Comparison of ENCODE assay signal across 8 mouse cellular contexts in the genomic region with DNA sequence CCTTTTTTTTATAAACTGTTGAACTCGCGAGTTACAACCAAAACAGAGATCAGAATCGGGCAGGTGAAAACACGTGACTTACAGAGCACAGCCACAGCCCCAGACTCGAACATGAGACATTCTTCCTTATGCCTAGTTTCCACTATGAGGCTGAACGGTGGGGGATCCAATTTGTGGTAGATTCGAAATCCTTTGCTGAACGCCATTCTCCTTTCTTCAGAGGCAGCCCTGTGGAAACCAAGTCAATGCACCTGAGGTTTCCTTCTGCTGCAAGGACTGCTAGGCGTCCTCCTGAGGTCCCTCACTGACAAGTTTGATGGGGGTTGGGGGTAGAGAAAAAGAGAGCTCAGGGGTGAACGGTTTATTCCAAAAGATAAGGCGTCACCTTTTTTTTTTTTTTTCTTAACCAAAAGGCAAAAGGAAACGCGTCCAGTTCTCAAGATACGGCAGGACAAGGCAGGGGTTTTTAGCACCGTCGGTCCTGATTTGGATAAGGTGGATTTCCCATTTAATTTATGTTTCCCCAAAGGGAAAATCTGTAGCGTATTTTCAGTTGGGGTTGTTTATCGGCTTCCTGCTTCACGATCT. TPM values are rescaled to one million over a fixed set of nuclear protein-coding genes. Genes with fewer than 3 reads are reported as not detected.
DNase-seq lines count a peak whose midpoint lies in the region; ATAC-seq and TF ChIP-seq lines count a peak whose summit lies in the region.

No protein-coding gene starts in this region.

- peak overlapping the region; percentile 90 for H3K4me3 ChIP-seq in heart, embryonic 11.5 days (ENCODE audit: low read depth, low read length)
- H3K4me3 ChIP-seq in heart, embryonic 14.5 days (ENCODE audit: control insufficient read depth in 1 of 2, insufficient read depth in 1 of 2, low read depth in 1 of 2, low read length in 2 of 2): peak overlapping the region; percentile 79 to 90
- peak overlapping the region; percentile 80 to 92 for H3K4me3 ChIP-seq in liver, embryonic 14.5 days (ENCODE audit: insufficient read depth in 1 of 2, low read depth in 2 of 2, low read length in 2 of 2)

- H3K9ac ChIP-seq in heart, embryonic 11.5 days (ENCODE audit: low read depth, low read length): peak overlapping the region; percentile 90
- H3K9ac ChIP-seq in heart, embryonic 14.5 days (ENCODE audit: low read length): peak overlapping the region; percentile 90
- peak overlapping the region; percentile 87 for H3K9ac ChIP-seq in liver, embryonic 14.5 days (replicated peaks)

- intact Hi-C loops in heart, postnatal 36 days (cut with DNase I): loop anchor here (2.0 kb wide), 1 partner anchor 75 kb away; the partner anchor contains the start of gene Cfap298
- intact Hi-C loops in gastrocnemius, postnatal 14 days (cut with DNase I; ENCODE audit: low total_unique reads): no loop called here

- no peaks in the 10 kb centered on the region for H3K9me3 ChIP-seq in heart, embryonic 11.5 days (replicated peaks; ENCODE audit: control insufficient read depth, low read length)
- no peaks in the 10 kb centered on the region for H3K9me3 ChIP-seq in heart, embryonic 14.5 days (ENCODE audit: control insufficient read depth, low read length)
- no peaks in the 10 kb centered on the region for H3K9me3 ChIP-seq in liver, embryonic 14.5 days (ENCODE audit: control insufficient read depth, low read length)

- H3K27me3 ChIP-seq in heart, embryonic 11.5 days (ENCODE audit: control insufficient read depth, insufficient read depth, low read length): no peaks in the 10 kb centered on the region
- H3K27me3 ChIP-seq in heart, embryonic 14.5 days (ENCODE audit: control insufficient read depth, insufficient read depth, low read length): no peaks in the 10 kb centered on the region
- no peaks in the 10 kb centered on the region for H3K27me3 ChIP-seq in liver, embryonic 14.5 days (ENCODE audit: control insufficient read depth, insufficient read depth, low read length)
- H3K27me3 ChIP-seq in splenic B cell, adult 2 months (ENCODE audit: control insufficient read depth, insufficient read depth, low read length, poor library complexity, severe bottlenecking): no peaks in the 10 kb centered on the region

- peak overlapping the region; percentile 89 for H3K27ac ChIP-seq in heart, embryonic 11.5 days (ENCODE audit: low read depth, low read length)
- peak overlapping the region; percentile 64 to 93; a peak in 3 of 4 replicates for H3K27ac ChIP-seq in heart, embryonic 14.5 days (replicated peaks in 1 of 2; ENCODE audit: control insufficient read depth in 1 of 2, insufficient read depth in 1 of 2, low read depth in 2 of 2, low read length in 2 of 2)
- peak overlapping the region; percentile 54 for H3K27ac ChIP-seq in liver, embryonic 14.5 days

- DNase-seq in heart, postnatal 36 days: no peak
- DNase-seq in CD4-positive, CD25-positive, alpha-beta regulatory T cell, adult 2 months (ENCODE audit: low read depth, low spot score): peak; percentile 46
- peak; percentile 38 for DNase-seq in cerebellum, adult 9-11 months
- peak in 2 of 3 experiments; percentile 38 to 50 for DNase-seq in liver, embryonic 14.5 days (ENCODE audit: low read depth in 3 of 3, low spot score in 3 of 3)
- DNase-seq in splenic B cell, adult 2 months (ENCODE audit: low read depth, low spot score): peak; percentile 36
- no peak for DNase-seq in gastrocnemius, postnatal 14 days

- WGBS in heart, embryonic 11.5 days (ENCODE audit: insufficient replicate concordance): 1% methylated on average over 19 of the region's 19 CpGs
- WGBS in heart, embryonic 14.5 days: 1% methylated on average over 19 of the region's 19 CpGs
- under 1% methylated on average over 19 of the region's 19 CpGs for WGBS in liver, embryonic 14.5 days (ENCODE audit: insufficient replicate concordance)

- H3K36me3 ChIP-seq in heart, embryonic 11.5 days (ENCODE audit: control insufficient read depth, insufficient read depth, low read length): peaks cover 10% of the 10 kb centered on the region
- peaks cover 22% of the 10 kb centered on the region for H3K36me3 ChIP-seq in heart, embryonic 14.5 days (ENCODE audit: control insufficient read depth, insufficient read depth, low read length)
- peaks cover 8% of the 10 kb centered on the region for H3K36me3 ChIP-seq in liver, embryonic 14.5 days (replicated peaks; ENCODE audit: control insufficient read depth, insufficient read depth, low read depth)
- H3K36me3 ChIP-seq in splenic B cell, adult 2 months (ENCODE audit: control insufficient read depth, insufficient read depth, low read length, poor library complexity, severe bottlenecking): peaks cover 4% of the 10 kb centered on the region; the same call in 1 of the 2 replicates

- no peak for ATAC-seq in heart, embryonic 11.5 days (replicated peaks; ENCODE audit: insufficient number of reproducible peaks, low FRiP score, low TSS enrichment)
- ATAC-seq in heart, embryonic 14.5 days (ENCODE audit: insufficient number of reproducible peaks, insufficient read depth, low FRiP score, low read depth): no peak
- no peak for ATAC-seq in liver, embryonic 14.5 days (ENCODE audit: insufficient read depth)

- no peak for TF ChIP-seq EP300 in liver, embryonic 14.5 days (IDR thresholded peaks at IDR 0.05; ENCODE audit: low read depth)

- peak overlapping the region; percentile 63 for H3K4me2 ChIP-seq in heart, embryonic 11.5 days
- peak overlapping the region; percentile 86 for H3K4me2 ChIP-seq in heart, embryonic 14.5 days (ENCODE audit: low read length)
- peak overlapping the region; percentile 95 for H3K4me2 ChIP-seq in liver, embryonic 14.5 days (ENCODE audit: low read depth)

- peaks cover 5% of the 10 kb centered on the region; the same call in 1 of the 2 replicates for H3K4me1 ChIP-seq in heart, embryonic 11.5 days (ENCODE audit: control insufficient read depth, insufficient read depth, low read length)
- peaks cover 3 to 13% of the 10 kb centered on the region in 2 experiments; a peak in 3 of 4 replicates for H3K4me1 ChIP-seq in heart, embryonic 14.5 days (ENCODE audit: control insufficient read depth in 2 of 2, insufficient read depth in 2 of 2, low read length in 2 of 2)
- H3K4me1 ChIP-seq in liver, embryonic 14.5 days (replicated peaks; ENCODE audit: control insufficient read depth in 2 of 2, insufficient read depth in 2 of 2, low read length in 1 of 2): peaks cover 17 to 19% of the 10 kb centered on the region in 2 experiments

- TF ChIP-seq CTCF in liver, embryonic 14.5 days (IDR thresholded peaks at IDR 0.05; ENCODE audit: low read depth): no peak

RNA-seq across cellular contexts. Expression of gene Synj1, which starts 1.1 kb away (rescaled TPM):
- 15.2 and 22.1 TPM in 2 replicates for polyA plus RNA-seq in heart, embryonic 11.5 days (2014; fragmentation: Nextera tagmentation; extraction: Ambion mirVana)
- total RNA-seq in heart, postnatal 36 days (2021): 10 to 100 TPM; 29.1 to 29.6 TPM
- 14.1 and 16.5 TPM in 2 replicates for polyA plus RNA-seq in heart, embryonic 14.5 days (2014; fragmentation: Nextera tagmentation; extraction: Ambion mirVana)
- 13.8 and 14.6 TPM in 2 replicates for polyA plus RNA-seq in liver, embryonic 14.5 days (2012; rRNA removed)
- 21.4 and 21.9 TPM in 2 replicates for polyA plus RNA-seq in liver, embryonic 14.5 days (2014; fragmentation: Nextera tagmentation; extraction: Ambion mirVana)
- 10 to 100 TPM; 12.0 to 13.8 TPM for total RNA-seq in gastrocnemius, postnatal 14 days (2021)

RNA-seq across cellular contexts. Expression of gene Paxbp1, which starts 34.3 kb away (rescaled TPM):
- 55.5 and 56.4 TPM in 2 replicates for polyA plus RNA-seq in heart, embryonic 11.5 days (2014; fragmentation: Nextera tagmentation; extraction: Ambion mirVana)
- 10 to 100 TPM; 13.1 to 13.5 TPM for total RNA-seq in heart, postnatal 36 days (2021)
- 42.7 and 45.1 TPM in 2 replicates for polyA plus RNA-seq in heart, embryonic 14.5 days (2014; fragmentation: Nextera tagmentation; extraction: Ambion mirVana)
- polyA plus RNA-seq in liver, embryonic 14.5 days (2012; rRNA removed): 17.4 and 25.9 TPM in 2 replicates
- polyA plus RNA-seq in liver, embryonic 14.5 days (2014; fragmentation: Nextera tagmentation; extraction: Ambion mirVana): 14.8 and 16.5 TPM in 2 replicates
- total RNA-seq in gastrocnemius, postnatal 14 days (2021): 10 to 100 TPM in 1 of 2 experiments, 1 to 10 TPM in 1; 9.5 to 10.1 TPM

Comparison
In these comparisons a context has a peak if more than half of its experiments do, and no peak if none do; other contexts are left out.
1. DNase-seq: peak in CD4-positive, CD25-positive, alpha-beta regulatory T cell, adult 2 months (single experiment), cerebellum, adult 9-11 months (single experiment), liver, embryonic 14.5 days (2 of 3) and splenic B cell, adult 2 months (single experiment); none in heart, postnatal 36 days (0 of 2) and gastrocnemius, postnatal 14 days (single experiment).
2. Peak in every context shown above with its lines, with median percentiles within 50 percentile points of each other: H3K27ac ChIP-seq, H3K4me2 ChIP-seq, H3K4me3 ChIP-seq and H3K9ac ChIP-seq.